Mouse (Mus musculus): ENCODE measurements around the gene 1810046K07Rik. TPM values are rescaled to one million over a fixed set of nuclear protein-coding genes. Genes with fewer than 3 reads are reported as not detected.

1810046K07Rik gene
- polyA plus RNA-seq, 1 experiment from 2014 or later: 0.15 TPM

- Histone ChIP-seq H3K4me1 (no peaks in the 10 kb centered on the region), H3K27me3 (no peaks in the 10 kb centered on the region), H3K9ac (no peak overlapping the region), H3K4me2 (no peak overlapping the region), H3K27ac (no peak overlapping the region), H3K4me3 (no peak overlapping the region), H3K36me3 (no peaks in the 10 kb centered on the region), H3K9me3 (no peaks in the 10 kb centered on the region)
- 52% methylated on average over 4 of the region's 4 CpGs for WGBS
- ATAC-seq (ENCODE audit: borderline replicate concordance, extremely low read depth, low FRiP score, low TSS enrichment): no peak
Measured at GRCm38 (mm10) chr9:51256780-51257502, 71.8 kb downstream of the 1810046K07Rik start.

Other genes starting within 250 kb of the 1810046K07Rik start
- 2.2 and 2.5 TPM in 2 replicates for gene 4833427G06Rik, start 226.8 kb downstream of the 1810046K07Rik start, polyA plus RNA-seq (2015; fragmentation: Nextera tagmentation; extraction: Ambion mirVana)
- gene Gm32742, start 163.4 kb downstream of the 1810046K07Rik start, polyA plus RNA-seq (2015; fragmentation: Nextera tagmentation; extraction: Ambion mirVana): 0.03 and 0.09 TPM in 2 replicates
- gene Pou2af1, start 115.2 kb downstream of the 1810046K07Rik start, polyA plus RNA-seq (2015; fragmentation: Nextera tagmentation; extraction: Ambion mirVana): 0.14 and 0.30 TPM in 2 replicates
- 7.5 and 7.9 TPM in 2 replicates for gene Colca2, start 50.3 kb downstream of the 1810046K07Rik start, polyA plus RNA-seq (2015; fragmentation: Nextera tagmentation; extraction: Ambion mirVana)

All from lung, embryonic 15.5 days (tissue).